Mouse (Mus musculus) activated CD4-positive, CD25-positive, alpha-beta regulatory T cell, adult 4 months (primary cell): ENCODE measurements around the gene Ung. TPM values are rescaled to one million over a fixed set of nuclear protein-coding genes. Genes with fewer than 3 reads are reported as not detected.
A peak's percentile ranks its signal among the peaks of the same experiment; 100 is the strongest.

Experiments
- ATAC-seq: one replicate; pipeline ENCODE4 v1.8.0; 2017
- polyA plus RNA-seq, 2 experiments: library from polyadenylated mRNA; unstranded; fragments of 100-300 nt; shearing (Covaris generic); gene quantifications; one replicate each; pipeline ENCODE4 v1.2.1; 2017

The Ung gene
- polyA plus RNA-seq, 2 experiments from 2014 or later: 6.5 to 9.0 TPM

DNA sequence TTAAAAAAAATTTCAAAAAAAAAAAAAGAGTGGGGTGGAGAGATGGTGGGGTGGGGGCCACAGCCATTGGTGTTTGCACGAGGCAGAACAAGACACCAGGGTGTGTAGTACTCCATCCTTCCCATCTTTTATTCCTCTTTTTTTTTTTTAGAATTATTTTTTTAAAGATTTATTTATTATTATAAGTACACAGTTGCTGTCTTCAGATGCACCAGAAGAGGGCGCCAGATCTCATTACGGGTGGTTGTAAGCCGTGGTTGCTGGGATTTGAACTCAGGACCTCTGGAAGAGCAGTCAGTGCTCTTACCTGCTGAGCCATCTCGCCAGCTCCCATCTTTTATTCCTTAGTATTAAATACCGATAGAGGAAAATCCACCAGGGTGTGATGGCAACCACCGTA is 43.3 kb downstream of the Ung start:
- no peak for ATAC-seq

DNA sequence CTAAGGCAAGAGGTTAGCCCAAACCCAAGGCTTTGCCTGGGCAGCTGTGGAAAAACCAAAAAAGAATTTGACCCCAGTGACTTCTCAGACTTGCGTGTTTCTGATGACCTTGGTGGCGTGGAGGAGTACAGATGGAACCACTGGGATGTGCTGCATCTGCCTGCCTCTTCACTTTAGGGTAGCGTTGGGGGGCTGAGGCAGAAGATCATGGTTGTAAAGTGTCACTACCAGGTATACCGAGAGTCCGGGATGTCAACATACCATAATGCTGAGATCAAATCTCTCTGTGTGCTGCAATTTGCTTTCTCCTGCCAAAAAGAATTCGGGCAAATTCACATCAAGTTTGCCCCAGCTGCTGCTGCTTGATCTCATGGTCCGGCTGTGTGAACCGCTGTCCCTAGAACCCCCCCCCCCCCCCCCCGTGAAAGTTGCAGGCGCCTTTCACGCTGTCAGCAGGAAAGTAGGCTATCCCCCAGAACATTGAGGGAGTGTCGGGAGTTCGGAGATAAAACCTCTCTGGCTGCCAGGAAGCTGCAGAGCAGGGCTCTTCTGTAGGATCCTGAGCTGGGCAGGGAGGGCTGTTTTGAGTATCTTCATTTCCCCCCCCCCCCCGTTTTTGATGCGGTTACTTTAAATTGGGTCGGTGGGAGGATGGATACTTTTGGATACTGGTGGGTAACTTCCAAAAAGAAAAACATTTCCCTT is 43.8 kb downstream of the Ung start:
- ATAC-seq: no peak

DNA sequence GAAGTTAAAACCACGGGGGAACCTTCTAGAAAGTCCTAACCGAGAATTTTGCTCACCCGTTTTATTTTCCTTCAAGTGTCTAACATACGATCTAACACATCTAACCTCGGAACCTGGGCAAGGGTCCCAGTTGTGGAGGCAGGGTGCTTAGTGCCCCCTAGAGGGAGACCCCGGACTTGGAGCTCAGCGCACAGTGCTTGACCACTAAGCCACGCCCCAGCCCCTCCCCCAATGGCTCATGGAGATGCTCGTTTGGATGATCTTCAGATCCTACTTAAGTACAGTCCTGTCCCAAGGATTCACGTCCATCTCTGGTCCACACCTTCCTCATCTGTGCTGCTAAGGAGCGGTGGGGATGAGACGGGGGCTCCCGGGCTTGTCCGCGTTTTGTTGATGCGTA is 44.5 kb downstream of the Ung start:
- ATAC-seq: no peak

DNA sequence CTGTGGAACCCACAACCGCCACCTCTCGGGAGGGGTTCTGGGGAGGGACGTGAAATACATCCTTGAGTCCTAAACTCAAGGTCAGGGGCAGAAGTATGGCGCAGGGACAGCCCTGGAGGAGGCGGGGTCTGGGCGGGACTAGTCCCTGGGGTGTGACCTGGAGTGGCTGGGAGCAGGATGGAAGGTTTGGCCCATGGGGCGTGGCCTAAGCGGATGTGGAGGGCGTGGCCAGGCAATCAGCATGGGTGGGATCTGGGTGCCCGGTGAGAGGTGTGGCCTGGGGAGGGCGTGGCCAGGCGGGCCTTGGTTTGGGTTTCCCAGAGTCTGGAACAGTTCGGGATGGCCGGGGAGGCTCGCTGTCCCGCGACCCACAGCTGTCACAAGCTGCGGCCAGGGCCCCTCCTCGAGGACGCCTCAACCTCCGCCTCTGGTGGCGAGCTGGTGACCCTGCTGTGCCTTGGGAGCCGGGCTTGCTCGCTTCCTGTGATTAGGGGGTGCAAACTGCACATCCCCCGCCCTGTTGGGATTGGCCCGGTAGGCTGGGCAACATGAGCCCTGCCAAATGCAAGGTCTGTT is 45.5 kb downstream of the Ung start:
- peak; percentile 78 for ATAC-seq

DNA sequence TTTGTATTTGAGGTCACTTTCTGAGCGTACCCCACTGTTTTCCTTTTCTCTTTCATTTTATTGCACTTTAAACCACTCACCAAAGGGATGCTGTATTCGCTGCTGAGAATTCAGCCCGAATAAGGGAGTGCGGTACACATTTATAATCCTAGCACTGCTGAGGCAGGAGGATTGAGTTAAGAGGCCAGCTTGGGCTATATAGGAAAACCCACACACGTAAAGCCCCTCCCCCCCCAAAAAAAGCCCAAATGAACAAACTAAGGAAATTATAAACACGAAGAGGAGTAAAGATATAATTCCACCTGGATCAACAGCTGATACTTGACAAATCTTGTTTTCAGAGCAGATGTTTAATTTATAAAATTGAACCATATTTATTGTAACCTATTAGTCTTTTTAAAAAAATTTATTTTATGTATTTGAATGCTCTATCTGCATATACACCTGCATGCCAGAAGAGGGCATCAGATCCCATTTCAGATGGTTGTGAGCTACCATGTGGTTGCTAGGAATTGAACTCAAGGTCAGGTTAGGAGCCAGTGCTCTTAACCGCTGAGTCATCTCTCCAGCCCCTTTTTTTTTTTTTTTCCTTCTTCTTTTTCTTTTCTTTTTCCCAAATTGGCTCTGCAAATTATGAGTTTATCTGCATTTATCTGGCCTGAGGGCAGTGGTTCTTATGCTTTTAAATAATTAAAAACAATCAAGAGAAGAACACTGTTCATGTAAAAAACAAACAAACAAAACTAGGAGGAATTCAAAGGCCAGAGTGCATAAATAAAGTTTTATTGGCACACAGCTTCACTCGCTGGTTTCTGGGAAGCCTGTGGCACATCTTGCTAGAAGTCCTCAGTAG is 46.6 kb downstream of the Ung start:
- no peak for ATAC-seq

DNA sequence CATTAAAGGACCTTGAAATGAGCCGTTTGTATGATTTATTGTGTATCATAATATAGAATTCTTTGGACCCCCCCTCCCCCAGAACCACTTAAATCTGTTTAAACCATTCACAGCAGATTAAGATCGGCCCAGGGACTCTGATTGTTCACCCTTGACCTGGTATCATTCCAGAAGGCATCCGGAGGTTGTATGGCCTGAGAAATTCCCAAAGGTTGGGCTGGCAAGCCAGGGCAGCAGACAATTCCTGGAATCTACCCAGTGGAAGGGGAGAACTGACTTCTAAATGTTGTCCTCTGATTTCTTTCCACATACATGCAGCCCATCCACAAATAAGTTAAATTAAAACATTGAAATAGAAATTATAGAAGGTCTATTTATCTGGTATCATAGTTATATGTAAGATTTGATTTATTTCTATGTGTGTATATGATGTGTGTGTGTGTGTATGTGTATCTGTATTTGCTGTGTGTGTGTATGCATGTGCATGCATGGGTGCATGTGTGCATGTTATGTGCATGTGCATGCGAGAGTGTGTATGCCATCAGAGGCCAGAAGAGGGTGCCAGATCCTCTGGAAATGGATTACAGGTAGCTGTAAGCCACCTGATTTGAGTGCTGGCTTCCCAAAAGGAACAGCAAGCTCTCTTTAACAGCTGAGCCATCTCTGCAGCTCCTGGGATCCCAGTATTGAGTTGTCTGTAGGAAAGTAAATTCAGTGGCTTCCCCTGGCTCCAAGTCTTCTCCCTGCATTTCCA is 48.0 kb downstream of the Ung start:
- no peak for ATAC-seq

DNA sequence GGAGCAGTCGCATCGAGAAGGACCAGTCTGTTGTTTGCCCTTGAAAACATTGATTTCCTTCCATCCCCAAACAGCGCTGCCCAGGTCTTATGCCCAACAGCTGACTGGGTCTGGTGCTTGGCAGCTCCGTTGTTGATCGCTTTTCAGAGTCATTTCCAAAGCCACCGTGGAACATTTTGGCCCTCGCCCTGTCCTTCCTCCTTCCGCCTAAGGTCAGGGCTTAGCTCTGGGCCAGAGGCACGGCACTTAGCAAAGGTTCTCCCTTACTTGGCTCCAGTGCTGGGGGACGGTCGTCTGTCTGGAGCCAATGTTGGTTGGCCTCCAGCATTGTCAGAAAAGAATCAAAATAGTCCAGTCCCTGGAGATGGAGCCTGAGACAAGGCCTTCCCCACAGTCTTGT is 49.4 kb downstream of the Ung start:
- no peak for ATAC-seq

DNA sequence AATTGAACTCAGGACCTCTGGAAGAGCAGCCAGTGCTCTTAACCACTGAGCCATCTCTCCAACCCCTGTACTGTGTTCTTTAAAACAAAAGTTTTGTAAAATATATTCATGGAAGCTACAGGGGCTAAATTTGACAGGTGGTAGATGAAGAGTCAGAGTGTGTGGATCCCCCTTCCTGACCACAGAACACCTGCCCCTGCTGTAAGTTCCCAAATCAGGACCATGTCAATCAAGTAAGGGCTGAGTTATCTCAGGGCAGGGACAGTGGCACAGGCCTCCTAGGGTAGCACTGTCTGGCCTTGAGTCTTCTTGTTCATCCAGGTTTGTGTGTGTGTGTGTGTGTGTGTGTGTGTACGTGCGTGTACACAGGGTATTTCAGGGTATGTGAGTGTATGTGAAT is 53.3 kb downstream of the Ung start:
- no peak for ATAC-seq

DNA sequence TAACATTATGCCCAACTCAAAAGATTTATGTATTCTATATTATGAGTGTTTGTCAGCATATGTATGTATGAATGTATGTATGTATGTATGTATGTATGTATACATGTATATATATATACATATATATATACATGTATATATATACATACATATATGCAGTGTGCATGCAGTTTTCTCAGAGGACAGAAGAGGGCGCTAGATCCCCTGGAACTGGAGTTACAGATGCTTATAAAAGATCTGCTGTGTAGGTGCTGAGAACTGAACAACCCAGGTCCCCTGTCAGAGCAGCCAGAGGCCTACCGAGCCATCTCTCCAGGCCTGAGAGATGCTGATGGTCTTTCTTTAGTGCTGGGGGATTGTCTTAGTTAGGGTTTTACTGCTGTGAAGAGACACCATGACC is 56.9 kb downstream of the Ung start:
- ATAC-seq: no peak

Other genes with a start within 250 kb of the Ung start
- 10 to 100 TPM; 59.2 to 70.7 TPM for gene Coro1c, start 221.6 kb upstream of the Ung start, polyA plus RNA-seq
- gene Ssh1, start 136.5 kb upstream of the Ung start, polyA plus RNA-seq: 10 to 100 TPM; 15.8 to 17.9 TPM
- under 1 TPM in 1 of 2 experiments, not detected in 1; 0.48 TPM for gene Dao, start 126.7 kb upstream of the Ung start, polyA plus RNA-seq
- 1 to 10 TPM; 2.4 to 3.5 TPM for gene Usp30, start 64.9 kb upstream of the Ung start, polyA plus RNA-seq
- gene Svop, start 38.8 kb upstream of the Ung start, polyA plus RNA-seq: not detected
- 1 to 10 TPM; 2.8 to 5.1 TPM for gene Alkbh2, start 2.2 kb upstream of the Ung start, polyA plus RNA-seq
- gene Acacb, start 16.1 kb downstream of the Ung start, polyA plus RNA-seq: 1 to 10 TPM in 1 of 2 experiments, under 1 TPM in 1; 0.95 to 3.1 TPM
- not detected for gene Foxn4, start 143.4 kb downstream of the Ung start, polyA plus RNA-seq
- 1 to 10 TPM; 2.2 to 2.8 TPM for gene Myo1h, start 158.8 kb downstream of the Ung start, polyA plus RNA-seq